Mouse (Mus musculus) kidney, embryonic 16.5 days (tissue): ENCODE results near the gene Vsir. TPM values are rescaled to one million over a fixed set of nuclear protein-coding genes. Genes with fewer than 3 reads are reported as not detected.

Experiments used
- ATAC-seq: fragments of 200-750 bp; cut with Nextera tagmentation; 2 replicates; pipeline ENCODE4 v1.8.0; 2017; ENCODE audit warnings: moderate TSS enrichment; ENCODE audit not compliant: low FRiP score, low TSS enrichment
- H3K27ac ChIP-seq: fragments of 300-500 bp; sonication (generic); 2 replicates; pipeline ENCODE4 v1.5.1; 2014; ENCODE audit warnings: low read length
- H3K27me3 ChIP-seq: fragments of 300-500 bp; sonication (generic); 2 replicates; pipeline ENCODE4 v1.6.1; 2014; ENCODE audit warnings: low read length, control low read depth, mixed read lengths; ENCODE audit not compliant: insufficient read depth
- H3K36me3 ChIP-seq: fragments of 300-500 bp; sonication (generic); 2 replicates; pipeline ENCODE4 v1.6.1; 2014; ENCODE audit warnings: low read length, control low read depth, mixed read lengths; ENCODE audit not compliant: insufficient read depth
- H3K4me1 ChIP-seq: fragments of 300-500 bp; sonication (generic); 2 replicates; pipeline ENCODE4 v1.6.1; 2014; ENCODE audit warnings: low read length, control low read depth, mixed read lengths; ENCODE audit not compliant: insufficient read depth
- H3K4me2 ChIP-seq: fragments of 300-500 bp; sonication (generic); replicated peaks from 2 replicates; pipeline ENCODE4 v1.6.1; 2014; ENCODE audit warnings: low read depth, low read length
- H3K4me3 ChIP-seq: fragments of 300-500 bp; sonication (generic); 2 replicates; pipeline ENCODE4 v1.5.1; 2014; ENCODE audit warnings: mild to moderate bottlenecking, low read length
- H3K9ac ChIP-seq: fragments of 300-500 bp; sonication (generic); replicated peaks from 2 replicates; pipeline ENCODE4 v1.6.1; 2014; ENCODE audit warnings: low read length
- H3K9me3 ChIP-seq: fragments of 300-500 bp; sonication (generic); 2 replicates; pipeline ENCODE4 v1.6.1; 2016; ENCODE audit warnings: low read length, control low read depth
- WGBS: fragments of 180-500 bp; shearing (Covaris S2); extraction: QIAGEN DNeasy Blood & Tissue Kit; methylation state at CpG from one replicate; pipeline ENCODE4 v1.1.7; 2014; 5-methylcytosine and 5-hydroxymethylcytosine counted together
- polyA plus RNA-seq: library from polyadenylated mRNA; unstranded; fragments of >200 nt; fragmentation: Nextera tagmentation; extraction: Ambion mirVana; gene quantifications from 2 replicates; pipeline ENCODE4 v1.2.1, GENCODE M21; 2015

Gene Vsir
- polyA plus RNA-seq, 1 experiment from 2014 or later = 4.2 TPM

- H3K9me3 ChIP-seq = no peaks in the 10 kb centered on the region
- H3K4me3 ChIP-seq = no peak overlapping the region
- no peak for ATAC-seq
- peaks cover 3% of the 10 kb centered on the region for H3K4me1 ChIP-seq
- no peak overlapping the region for H3K27ac ChIP-seq
- no peak overlapping the region for H3K9ac ChIP-seq
- H3K4me2 ChIP-seq = no peak overlapping the region
- no peaks in the 10 kb centered on the region for H3K36me3 ChIP-seq
- no peaks in the 10 kb centered on the region for H3K27me3 ChIP-seq
- 75% methylated on average over 9 of the region's 9 CpGs for WGBS
Observed at GRCm38 (mm10) chr10:60341528-60341927, 5.1 kb upstream of the Vsir start.

GRCm38 (mm10) chr10:60344111-60344510 lies 2.5 kb upstream of the Vsir start:
- Histone ChIP-seq H3K4me3 (no peak overlapping the region), H3K36me3 (no peaks in the 10 kb centered on the region), H3K4me2 (no peak overlapping the region), H3K27me3 (no peaks in the 10 kb centered on the region), H3K9me3 (no peaks in the 10 kb centered on the region), H3K27ac (no peak overlapping the region), H3K4me1 (peaks cover 19% of the 10 kb centered on the region), H3K9ac (no peak overlapping the region)
- 79% methylated on average over 3 of the region's 3 CpGs for WGBS
- ATAC-seq = no peak

- Histone ChIP-seq H3K9ac (peak overlapping the region; percentile 67; the same call in 1 of the 2 replicates), H3K4me1 (peaks cover 32% of the 10 kb centered on the region), H3K4me2 (peak overlapping the region; percentile 56), H3K9me3 (no peaks in the 10 kb centered on the region), H3K27me3 (no peaks in the 10 kb centered on the region), H3K27ac (no peak overlapping the region), H3K4me3 (no peak overlapping the region), H3K36me3 (no peaks in the 10 kb centered on the region)
- WGBS = 85% methylated on average over 4 of the region's 4 CpGs
- ATAC-seq = no peak
Observed at GRCm38 (mm10) chr10:60346056-60346455, 595 bp upstream of the Vsir start.

GRCm38 (mm10) chr10:60347768-60348610 lies 1.3 kb downstream of the Vsir start:
- Histone ChIP-seq H3K27me3 (no peaks in the 10 kb centered on the region), H3K4me3 (peak overlapping the region; percentile 47), H3K4me1 (peaks cover 46% of the 10 kb centered on the region), H3K27ac (no peak overlapping the region), H3K9ac (0 out of 2 replicates have a peak overlapping the region, but pooled peaks have one; percentile 15), H3K4me2 (peak overlapping the region; percentile 56), H3K36me3 (no peaks in the 10 kb centered on the region), H3K9me3 (no peaks in the 10 kb centered on the region)
- 57% methylated on average over 9 of the region's 9 CpGs for WGBS
- no peak for ATAC-seq

GRCm38 (mm10) chr10:60349056-60349455 lies 2.4 kb downstream of the Vsir start:
- no peak overlapping the region for H3K9ac ChIP-seq
- H3K9me3 ChIP-seq = no peaks in the 10 kb centered on the region
- no peak overlapping the region for H3K4me3 ChIP-seq
- no peaks in the 10 kb centered on the region for H3K27me3 ChIP-seq
- peaks cover 46% of the 10 kb centered on the region for H3K4me1 ChIP-seq
- no peaks in the 10 kb centered on the region for H3K36me3 ChIP-seq
- WGBS = 45% methylated on average over 6 of the region's 6 CpGs
- H3K27ac ChIP-seq = no peak overlapping the region
- peak overlapping the region; percentile 56; the same call in 1 of the 2 replicates for H3K4me2 ChIP-seq
- no peak for ATAC-seq

- ATAC-seq = no peak
- no peak overlapping the region for H3K4me2 ChIP-seq
- WGBS = 89% methylated on average over 5 of the region's 5 CpGs
- no peak overlapping the region for H3K9ac ChIP-seq
- H3K36me3 ChIP-seq = no peaks in the 10 kb centered on the region
- H3K9me3 ChIP-seq = no peaks in the 10 kb centered on the region
- H3K4me1 ChIP-seq = peaks cover 46% of the 10 kb centered on the region
- H3K27ac ChIP-seq = peak overlapping the region; percentile 27; the same call in 1 of the 2 replicates
- no peak overlapping the region for H3K4me3 ChIP-seq
- no peaks in the 10 kb centered on the region for H3K27me3 ChIP-seq
Observed at GRCm38 (mm10) chr10:60349644-60350043, 3.0 kb downstream of the Vsir start.

- no peaks in the 10 kb centered on the region for H3K36me3 ChIP-seq
- H3K27ac ChIP-seq = peak overlapping the region; percentile 49
- no peaks in the 10 kb centered on the region for H3K27me3 ChIP-seq
- 0 out of 2 replicates have a peak overlapping the region, but pooled peaks have one; percentile 14 for H3K9ac ChIP-seq
- 36% methylated on average over 5 of the region's 5 CpGs for WGBS
- peaks cover 46% of the 10 kb centered on the region for H3K4me1 ChIP-seq
- H3K4me2 ChIP-seq = peak overlapping the region; percentile 22
- peak overlapping the region; percentile 17; the same call in 1 of the 2 replicates for H3K4me3 ChIP-seq
- no peak for ATAC-seq
- H3K9me3 ChIP-seq = no peaks in the 10 kb centered on the region
Observed at GRCm38 (mm10) chr10:60350077-60350804, 3.6 kb downstream of the Vsir start.

- H3K4me3 ChIP-seq = peak overlapping the region; percentile 17; the same call in 1 of the 2 replicates
- no peak overlapping the region for H3K9ac ChIP-seq
- H3K27me3 ChIP-seq = no peaks in the 10 kb centered on the region
- H3K36me3 ChIP-seq = no peaks in the 10 kb centered on the region
- peak overlapping the region; percentile 81 for H3K27ac ChIP-seq
- H3K4me2 ChIP-seq = peak overlapping the region; percentile 22
- peak; percentile 46; the same call in 1 of the 2 replicates for ATAC-seq
- WGBS = 30% methylated on average over 3 of the region's 3 CpGs
- H3K9me3 ChIP-seq = no peaks in the 10 kb centered on the region
- H3K4me1 ChIP-seq = peaks cover 46% of the 10 kb centered on the region
Observed at GRCm38 (mm10) chr10:60350805-60351167, 4.1 kb downstream of the Vsir start.

GRCm38 (mm10) chr10:60351248-60351647 lies 4.6 kb downstream of the Vsir start:
- 15% methylated on average over 3 of the region's 3 CpGs for WGBS
- peaks cover 45% of the 10 kb centered on the region for H3K4me1 ChIP-seq

More at GRCm38 (mm10) chr10:60351248-60351647, 4.6 kb downstream of the Vsir start:
- Histone ChIP-seq H3K9ac (no peak overlapping the region), H3K4me2 (0 out of 2 replicates have a peak overlapping the region, but pooled peaks have one; percentile 4), H3K27me3 (no peaks in the 10 kb centered on the region), H3K9me3 (no peaks in the 10 kb centered on the region), H3K27ac (peak overlapping the region; percentile 81), H3K4me3 (no peak overlapping the region), H3K36me3 (no peaks in the 10 kb centered on the region)
- ATAC-seq = peak; percentile 20
